Mouse (Mus musculus) heart, postnatal 0 days (tissue): Measurements from ENCODE around the gene Onecut1.

Experiments used
- CTCF ChIP-seq: IDR thresholded peaks from 2 replicates; pipeline ENCODE4 v1.5.1; 2016; ENCODE audit warnings: antibody characterized with exemption, control low read depth, low read depth
- EP300 ChIP-seq: IDR thresholded peaks from 2 replicates; pipeline ENCODE4 v1.6.1; 2016; ENCODE audit warnings: antibody characterized with exemption, low read depth

DNA sequence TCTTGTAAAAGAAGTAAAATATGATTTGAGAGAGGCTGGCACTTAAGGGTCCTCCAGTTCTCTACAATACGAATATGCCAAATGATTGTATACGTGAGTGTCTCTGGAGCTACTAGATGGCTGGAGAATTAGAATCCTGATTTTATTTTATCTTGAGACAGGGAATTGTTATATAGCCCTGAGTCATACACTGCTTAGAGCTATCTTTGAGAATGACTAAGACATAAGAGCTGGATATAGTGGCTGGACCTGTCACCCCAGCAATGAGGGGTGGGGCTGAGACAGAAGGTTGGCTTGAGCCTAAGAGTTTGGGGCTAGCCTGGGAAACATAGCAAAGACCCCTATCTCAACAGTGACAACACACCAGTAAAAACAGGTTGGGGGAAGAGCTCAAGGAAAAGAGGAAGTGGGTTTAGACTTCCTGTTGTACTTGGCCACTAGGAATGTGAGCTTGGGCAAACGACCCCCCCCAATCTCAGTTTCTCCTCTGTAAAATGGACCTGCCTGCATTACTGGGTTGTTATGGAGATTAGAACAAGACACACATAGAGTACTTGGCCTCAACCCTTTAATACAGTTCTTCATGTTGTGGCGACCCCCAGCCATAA is 35.8 kb downstream of the Onecut1 start:
- TF ChIP-seq CTCF (no peak), EP300 (no peak)
